Mouse (Mus musculus): ENCODE measurements at regions not wholly inside any gene's neighbourhood (a gene's known extent, or its start where the extent isn't known, plus 50 kb on each side); places are given as distances from the start of the nearest gene placed in this dataset.

DNA sequence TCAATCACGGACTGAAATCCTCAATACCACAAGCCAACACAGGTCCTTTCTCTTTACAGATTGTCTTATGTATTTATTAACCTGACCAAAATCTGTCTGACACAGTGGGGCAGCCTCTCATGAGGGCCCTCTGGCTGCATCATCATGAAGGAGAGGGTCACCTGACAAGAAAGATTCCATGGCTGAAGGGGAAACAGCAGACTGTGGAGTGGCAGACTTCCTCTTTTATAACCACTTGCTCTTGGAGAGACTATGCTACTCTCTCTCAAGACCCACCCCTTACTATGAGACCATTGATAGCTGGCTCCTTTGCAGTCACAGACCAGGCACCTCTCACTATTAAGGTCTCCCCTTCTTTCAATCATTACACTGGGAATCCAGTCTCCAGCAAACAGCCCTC is 133.1 kb downstream of the Rap2a start:
- Histone ChIP-seq H3K9ac (no peak overlapping the region), H3K4me1 (no peaks in the 10 kb centered on the region), H3K4me3 (no peak overlapping the region), H3K9me3 (replicated peaks) (no peaks in the 10 kb centered on the region), H3K4me2 (no peak overlapping the region), H3K27ac (no peak overlapping the region), H3K36me3 (no peaks in the 10 kb centered on the region), H3K27me3 (replicated peaks) (no peaks in the 10 kb centered on the region)
- WGBS (ENCODE audit: insufficient replicate concordance), result 73% methylated on average over 1 of the region's 1 CpGs
- ATAC-seq, result no peak

DNA sequence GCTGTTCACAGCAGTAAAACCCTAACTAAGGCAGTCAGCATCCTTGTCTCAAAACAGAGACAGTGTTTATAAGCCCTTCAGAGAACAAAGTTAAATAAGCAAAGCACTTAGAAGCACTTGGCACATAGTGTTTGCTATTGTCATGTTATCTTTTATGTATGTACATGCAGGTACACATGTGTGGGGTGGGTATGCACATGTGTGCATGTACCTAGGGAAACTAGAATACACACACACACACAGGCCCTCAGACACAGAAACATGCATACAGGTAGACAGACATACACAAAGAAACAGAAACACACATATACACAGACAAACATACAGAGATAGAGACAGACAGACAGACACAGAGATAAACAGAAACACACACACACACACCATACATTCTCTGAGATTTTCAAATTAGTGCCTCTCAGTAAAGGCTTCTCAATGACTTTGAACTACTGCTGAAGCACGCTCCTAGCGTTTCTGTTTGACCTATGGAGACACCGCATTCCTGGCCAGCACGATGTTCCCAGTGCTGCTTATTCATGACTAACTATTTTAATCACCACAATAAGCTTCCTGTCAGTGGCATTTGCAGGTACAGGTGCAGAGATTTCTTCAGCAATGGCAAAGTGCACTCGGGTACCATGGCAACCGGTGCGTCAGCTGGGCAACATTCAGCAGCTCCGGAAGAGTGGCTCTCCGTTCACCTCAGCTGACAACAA is 148.1 kb downstream of the Rap2a start:
- Histone ChIP-seq H3K4me2 (no peak overlapping the region), H3K9me3 (replicated peaks) (no peaks in the 10 kb centered on the region), H3K9ac (no peak overlapping the region), H3K4me1 (no peaks in the 10 kb centered on the region), H3K27ac (no peak overlapping the region), H3K27me3 (replicated peaks) (no peaks in the 10 kb centered on the region), H3K36me3 (no peaks in the 10 kb centered on the region), H3K4me3 (no peak overlapping the region)
- 80% methylated on average over 9 of the region's 9 CpGs for WGBS (ENCODE audit: insufficient replicate concordance)
- no peak for ATAC-seq

- H3K9me3 ChIP-seq (replicated peaks), result no peaks in the 10 kb centered on the region
- no peaks in the 10 kb centered on the region for H3K27me3 ChIP-seq (replicated peaks)
- no peaks in the 10 kb centered on the region for H3K4me1 ChIP-seq
- no peak overlapping the region for H3K4me3 ChIP-seq
- WGBS (ENCODE audit: insufficient replicate concordance), result 58% methylated on average over 4 of the region's 4 CpGs
- no peak overlapping the region for H3K9ac ChIP-seq
- no peak overlapping the region for H3K4me2 ChIP-seq
- H3K36me3 ChIP-seq, result no peaks in the 10 kb centered on the region
- no peak for ATAC-seq
- no peak overlapping the region for H3K27ac ChIP-seq
These were observed 148.7 kb downstream of the Rap2a start for GRCm38 (mm10) chr14:120626936-120627277.

DNA sequence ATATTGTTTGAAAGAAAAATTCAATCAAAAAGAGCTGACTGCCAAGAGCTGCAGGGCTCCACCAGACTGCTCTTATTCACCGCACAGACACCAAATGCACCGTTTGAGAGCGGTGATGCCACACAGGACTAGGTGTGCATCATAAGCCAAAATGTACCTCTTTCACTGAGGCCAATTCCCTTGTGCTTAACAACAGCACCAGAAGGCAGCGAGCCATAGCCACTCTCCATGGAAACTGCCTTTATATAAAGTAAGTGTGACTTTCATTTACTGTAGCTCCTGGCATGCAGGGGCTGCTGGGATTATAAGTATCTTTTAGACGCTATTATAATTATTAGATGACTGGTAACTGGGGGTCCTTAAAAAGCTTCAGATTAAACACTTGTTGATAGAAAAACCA is 154.5 kb downstream of the Rap2a start:
- Histone ChIP-seq H3K4me1 (no peaks in the 10 kb centered on the region; the same call in 1 of the 2 replicates), H3K27ac (no peak overlapping the region), H3K9me3 (replicated peaks) (no peaks in the 10 kb centered on the region), H3K36me3 (no peaks in the 10 kb centered on the region), H3K4me3 (no peak overlapping the region), H3K27me3 (replicated peaks) (no peaks in the 10 kb centered on the region), H3K4me2 (no peak overlapping the region), H3K9ac (no peak overlapping the region)
- ATAC-seq, result no peak
- WGBS (ENCODE audit: insufficient replicate concordance), result 79% methylated on average over 5 of the region's 5 CpGs

DNA sequence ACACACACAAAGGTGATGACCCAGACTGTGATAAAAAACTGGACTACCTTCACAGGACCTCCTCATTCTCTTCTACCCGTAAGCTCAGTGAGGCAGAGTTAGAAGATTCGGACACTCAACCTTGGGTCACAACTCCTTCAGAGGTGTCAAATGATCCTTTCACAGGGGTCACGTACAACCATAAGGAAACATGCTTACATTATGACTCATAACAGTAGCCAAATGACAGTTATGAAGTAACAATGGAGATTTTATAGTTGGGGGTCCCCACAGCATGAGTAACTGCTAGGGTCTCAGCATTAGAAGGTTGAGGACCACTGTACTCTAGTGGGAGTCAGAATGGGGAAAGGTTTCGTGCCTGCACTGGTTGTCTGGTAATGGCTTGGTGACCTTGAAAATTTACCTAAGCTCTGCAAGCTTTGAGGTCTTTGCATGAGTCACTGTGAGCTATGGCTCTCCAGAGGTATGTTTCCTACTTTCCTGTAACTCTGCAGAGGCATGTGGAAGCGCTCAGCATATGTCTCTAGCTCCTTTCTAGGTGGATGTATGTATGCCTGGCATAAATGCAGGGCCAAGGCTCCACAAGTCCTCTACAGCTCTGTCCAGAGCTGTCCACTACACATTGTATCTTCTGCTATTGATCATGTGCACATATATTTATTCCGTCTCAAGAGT is 158.6 kb downstream of the Rap2a start:
- H3K27ac ChIP-seq, result no peak overlapping the region
- no peak for ATAC-seq
- H3K36me3 ChIP-seq, result no peaks in the 10 kb centered on the region
- H3K9me3 ChIP-seq (replicated peaks), result no peaks in the 10 kb centered on the region
- no peak overlapping the region for H3K9ac ChIP-seq
- H3K4me1 ChIP-seq, result no peaks in the 10 kb centered on the region; the same call in 1 of the 2 replicates
- no peak overlapping the region for H3K4me3 ChIP-seq
- 72% methylated on average over 6 of the region's 6 CpGs for WGBS (ENCODE audit: insufficient replicate concordance)
- H3K4me2 ChIP-seq, result no peak overlapping the region
- no peaks in the 10 kb centered on the region for H3K27me3 ChIP-seq (replicated peaks)

GRCm38 (mm10) chr14:120637486-120638125 is 159.4 kb downstream of the Rap2a start:
- H3K4me1 ChIP-seq, result no peaks in the 10 kb centered on the region; the same call in 1 of the 2 replicates
- peak; percentile 32; the same call in 1 of the 2 replicates for ATAC-seq
- no peak overlapping the region for H3K9ac ChIP-seq
- no peaks in the 10 kb centered on the region for H3K27me3 ChIP-seq (replicated peaks)
- H3K36me3 ChIP-seq, result no peaks in the 10 kb centered on the region
- peak overlapping the region; percentile 20; the same call in 1 of the 2 replicates for H3K27ac ChIP-seq
- no peak overlapping the region for H3K4me3 ChIP-seq
- no peaks in the 10 kb centered on the region for H3K9me3 ChIP-seq (replicated peaks)
- H3K4me2 ChIP-seq, result no peak overlapping the region
- WGBS (ENCODE audit: insufficient replicate concordance), result 16% methylated on average over 13 of the region's 13 CpGs

DNA sequence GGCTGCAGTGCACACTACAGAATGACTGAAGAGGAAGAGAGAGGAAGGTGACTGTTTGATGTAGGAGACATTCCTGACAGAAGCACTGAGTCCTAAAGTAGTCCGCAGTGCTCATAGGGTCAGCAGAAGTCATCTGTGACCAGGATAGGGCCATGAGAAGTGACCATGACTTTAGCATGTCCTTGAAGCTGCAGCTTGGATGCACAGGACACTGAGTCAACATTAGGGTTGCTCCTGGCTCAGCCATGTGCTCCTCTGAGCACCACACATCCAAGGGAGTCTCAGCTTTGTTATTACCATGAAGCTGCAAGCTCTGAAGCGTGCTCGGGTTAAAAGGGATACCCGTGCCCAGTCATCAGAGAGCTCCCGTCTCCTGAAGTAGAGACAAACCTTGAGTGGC is 164.3 kb downstream of the Rap2a start:
- H3K36me3 ChIP-seq, result no peaks in the 10 kb centered on the region
- ATAC-seq, result no peak
- no peaks in the 10 kb centered on the region for H3K27me3 ChIP-seq (replicated peaks)
- no peak overlapping the region for H3K27ac ChIP-seq
- H3K9me3 ChIP-seq (replicated peaks), result no peaks in the 10 kb centered on the region
- H3K4me3 ChIP-seq, result no peak overlapping the region
- H3K4me1 ChIP-seq, result no peaks in the 10 kb centered on the region
- no peak overlapping the region for H3K9ac ChIP-seq
- 78% methylated on average over 5 of the region's 5 CpGs for WGBS (ENCODE audit: insufficient replicate concordance)
- H3K4me2 ChIP-seq, result no peak overlapping the region

GRCm38 (mm10) chr14:120652034-120652433 is 173.8 kb downstream of the Rap2a start:
- no peak for ATAC-seq
- H3K36me3 ChIP-seq, result no peaks in the 10 kb centered on the region
- H3K4me2 ChIP-seq, result no peak overlapping the region
- 66% methylated on average over 7 of the region's 7 CpGs for whole genome bisulfite sequencing (ENCODE audit: insufficient replicate concordance)
- H3K27me3 ChIP-seq (replicated peaks), result no peaks in the 10 kb centered on the region
- no peaks in the 10 kb centered on the region for H3K9me3 ChIP-seq (replicated peaks)
- H3K4me1 ChIP-seq, result no peaks in the 10 kb centered on the region; the same call in 1 of the 2 replicates
- H3K4me3 ChIP-seq, result no peak overlapping the region
- H3K27ac ChIP-seq, result no peak overlapping the region
- H3K9ac ChIP-seq, result no peak overlapping the region

- H3K9me3 ChIP-seq (replicated peaks), result no peaks in the 10 kb centered on the region
- H3K4me3 ChIP-seq, result no peak overlapping the region
- H3K36me3 ChIP-seq, result no peaks in the 10 kb centered on the region
- no peak overlapping the region for H3K9ac ChIP-seq
- no peak for ATAC-seq
- H3K27me3 ChIP-seq (replicated peaks), result no peaks in the 10 kb centered on the region
- H3K27ac ChIP-seq, result no peak overlapping the region
- 53% methylated on average over 6 of the region's 6 CpGs for WGBS (ENCODE audit: insufficient replicate concordance)
- 0 out of 2 replicates have a peak, but pooled peaks cover 3% of the 10 kb centered on the region for H3K4me1 ChIP-seq
- no peak overlapping the region for H3K4me2 ChIP-seq
These were observed 182.1 kb downstream of the Rap2a start for GRCm38 (mm10) chr14:120660321-120660781.

DNA sequence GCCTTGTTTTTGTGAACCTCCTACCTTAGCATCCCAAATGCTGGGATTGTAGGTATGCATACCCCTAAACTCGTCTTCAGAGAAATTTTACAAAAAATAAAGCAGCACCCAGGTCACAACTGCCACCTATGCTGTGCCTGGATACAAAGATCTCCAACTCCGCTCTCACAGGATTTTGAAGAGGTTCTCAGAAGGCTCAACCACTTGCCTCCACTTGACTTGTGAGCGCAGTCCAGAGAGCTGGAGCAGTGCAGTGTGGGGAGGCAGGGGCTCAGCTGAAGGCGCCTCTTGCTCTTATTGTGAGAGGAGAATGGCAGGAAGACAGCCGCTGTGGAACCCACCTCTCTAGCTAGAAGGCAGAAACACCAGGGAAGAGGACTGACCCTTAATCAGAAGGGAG is 182.9 kb downstream of the Rap2a start:
- H3K27me3 ChIP-seq (replicated peaks), result no peaks in the 10 kb centered on the region
- no peak overlapping the region for H3K9ac ChIP-seq
- H3K36me3 ChIP-seq, result no peaks in the 10 kb centered on the region
- WGBS (ENCODE audit: insufficient replicate concordance), result 48% methylated on average over 5 of the region's 5 CpGs
- H3K4me3 ChIP-seq, result no peak overlapping the region
- H3K9me3 ChIP-seq (replicated peaks), result no peaks in the 10 kb centered on the region
- no peak for ATAC-seq
- H3K4me2 ChIP-seq, result no peak overlapping the region
- H3K27ac ChIP-seq, result no peak overlapping the region
- 0 out of 2 replicates have a peak, but pooled peaks cover 3% of the 10 kb centered on the region for H3K4me1 ChIP-seq

GRCm38 (mm10) chr14:120669665-120670064 is 191.4 kb downstream of the Rap2a start:
- H3K27ac ChIP-seq, result no peak overlapping the region
- no peak for ATAC-seq
- no peaks in the 10 kb centered on the region for H3K36me3 ChIP-seq
- no peaks in the 10 kb centered on the region for H3K4me1 ChIP-seq
- no peak overlapping the region for H3K4me3 ChIP-seq
- no peak overlapping the region for H3K4me2 ChIP-seq
- no peaks in the 10 kb centered on the region for H3K27me3 ChIP-seq (replicated peaks)
- WGBS (ENCODE audit: insufficient replicate concordance), result 47% methylated on average over 5 of the region's 5 CpGs
- no peaks in the 10 kb centered on the region for H3K9me3 ChIP-seq (replicated peaks)
- H3K9ac ChIP-seq, result no peak overlapping the region

DNA sequence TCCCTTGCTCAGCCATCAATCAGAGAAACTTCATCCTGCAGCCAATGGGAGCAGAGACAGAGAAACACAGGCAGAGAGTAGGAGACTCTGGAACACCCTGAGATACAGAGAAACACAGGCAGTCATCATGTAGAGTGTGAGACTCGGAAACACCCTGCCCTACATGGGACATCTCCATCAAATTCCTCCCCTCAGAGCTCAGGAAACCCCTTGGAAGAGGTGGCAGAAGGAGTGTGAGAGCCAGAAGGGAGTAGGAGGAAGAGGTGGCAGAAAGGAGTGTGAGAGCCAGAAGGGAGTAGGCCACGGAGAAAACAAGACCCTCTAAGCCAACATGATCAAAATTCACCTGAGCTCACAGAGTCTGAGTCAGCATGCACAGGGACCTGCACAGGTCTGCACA is 197.5 kb downstream of the Rap2a start:
- H3K36me3 ChIP-seq, result no peaks in the 10 kb centered on the region
- H3K4me2 ChIP-seq, result no peak overlapping the region
- H3K9me3 ChIP-seq (replicated peaks), result no peaks in the 10 kb centered on the region
- H3K27me3 ChIP-seq (replicated peaks), result no peaks in the 10 kb centered on the region
- H3K9ac ChIP-seq, result no peak overlapping the region
- ATAC-seq, result no peak
- WGBS (ENCODE audit: insufficient replicate concordance), result 61% methylated on average over 2 of the region's 2 CpGs
- H3K4me3 ChIP-seq, result no peak overlapping the region
- H3K4me1 ChIP-seq, result no peaks in the 10 kb centered on the region
- H3K27ac ChIP-seq, result no peak overlapping the region
